Mouse (Mus musculus): ENCODE data around the gene Ptpro. TPM values are rescaled to one million over a fixed set of nuclear protein-coding genes. Genes with fewer than 3 reads are reported as not detected.

Gene Ptpro
- polyA plus RNA-seq, 1 experiment, result 8.9 TPM

DNA sequence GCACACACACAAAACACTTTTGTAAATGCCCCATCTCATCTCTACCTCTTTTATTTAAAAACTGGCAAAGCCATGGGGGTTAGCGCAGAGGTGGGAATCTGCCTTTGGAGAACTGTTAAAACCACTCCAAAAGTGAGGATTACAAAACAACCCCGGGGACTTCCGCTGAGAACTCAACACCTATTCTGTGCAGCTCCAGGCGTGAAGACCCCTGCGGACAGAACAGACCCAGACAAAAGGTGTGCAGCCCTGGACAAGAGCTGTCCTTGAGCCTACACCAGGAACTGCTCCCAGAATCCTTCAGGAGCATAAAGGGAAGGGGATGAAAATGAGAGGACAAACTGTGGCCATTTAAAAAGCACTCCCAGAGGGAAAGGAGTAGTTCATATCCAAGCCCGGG lies 243.1 kb downstream of the Ptpro start:
- TF ChIP-seq POLR2A (IDR thresholded peaks at IDR 0.05; ENCODE audit: extremely low read depth, insufficient read depth, low read length) (no peak), CTCF (IDR thresholded peaks at IDR 0.05; ENCODE audit: extremely low read depth, insufficient read depth, low read length) (no peak)
- Histone ChIP-seq H3K4me3 (ENCODE audit: insufficient read depth, low read length) (no peak overlapping the region), H3K4me1 (ENCODE audit: control insufficient read depth, insufficient read depth, low read length) (no peaks in the 10 kb centered on the region), H3K27ac (ENCODE audit: insufficient read depth, low read length) (no peak overlapping the region)

DNA sequence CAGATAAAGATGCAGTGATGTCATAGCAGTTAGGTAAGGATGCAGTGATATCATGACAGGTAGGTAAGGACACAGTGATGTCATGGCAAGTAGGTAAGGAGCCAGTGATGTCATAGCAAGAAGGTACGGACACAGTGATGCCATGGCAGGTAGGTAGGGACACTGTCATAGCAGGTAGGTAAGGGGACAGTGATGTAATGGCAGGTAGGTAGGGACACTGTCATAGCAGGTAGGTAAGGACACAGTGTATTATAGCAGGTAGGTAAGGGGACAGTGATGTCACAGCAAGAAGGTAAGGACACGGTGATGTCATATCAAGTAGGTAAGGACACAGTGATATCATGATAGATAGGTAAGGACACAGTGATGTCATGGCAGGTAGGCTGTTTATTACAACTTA lies 244.4 kb downstream of the Ptpro start:
- TF ChIP-seq POLR2A (IDR thresholded peaks at IDR 0.05; ENCODE audit: extremely low read depth, insufficient read depth, low read length) (no peak), CTCF (IDR thresholded peaks at IDR 0.05; ENCODE audit: extremely low read depth, insufficient read depth, low read length) (no peak)
- H3K27ac ChIP-seq (ENCODE audit: insufficient read depth, low read length), result no peak overlapping the region
- no peaks in the 10 kb centered on the region for H3K4me1 ChIP-seq (ENCODE audit: control insufficient read depth, insufficient read depth, low read length)
- no peak overlapping the region for H3K4me3 ChIP-seq (ENCODE audit: insufficient read depth, low read length)

DNA sequence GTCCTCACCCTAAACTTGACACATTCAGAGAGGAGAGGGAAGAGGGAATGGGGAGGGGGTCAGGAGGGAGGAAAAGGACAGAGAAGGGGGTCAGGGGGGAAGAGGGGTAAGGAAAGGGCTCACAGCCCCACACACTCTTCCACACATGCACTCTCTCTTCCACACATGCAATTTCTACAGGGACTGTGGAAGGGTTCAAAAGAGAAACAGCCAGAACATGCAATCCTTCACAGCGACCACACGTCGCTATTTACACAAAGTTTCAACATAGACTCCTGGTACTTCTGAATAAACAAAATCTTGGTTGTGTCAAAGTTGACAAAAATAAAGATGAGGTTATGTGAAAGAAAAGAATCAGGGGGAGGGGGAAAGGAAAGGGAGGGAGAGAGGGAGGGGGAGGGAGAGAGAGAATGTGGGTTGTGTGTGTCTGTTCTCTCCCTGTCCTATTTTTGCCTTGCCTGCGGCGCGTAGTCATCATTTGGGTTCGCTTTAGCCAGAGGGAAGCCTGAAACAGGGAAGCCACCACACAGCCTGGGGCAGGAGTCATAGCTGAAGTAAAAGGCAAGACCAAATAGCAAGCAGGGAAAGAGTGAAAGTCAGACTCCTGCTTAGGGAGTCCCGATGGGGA lies 245.2 kb downstream of the Ptpro start:
- no peak overlapping the region for H3K4me3 ChIP-seq (ENCODE audit: insufficient read depth, low read length)
- no peaks in the 10 kb centered on the region for H3K4me1 ChIP-seq (ENCODE audit: control insufficient read depth, insufficient read depth, low read length)
- H3K27ac ChIP-seq (ENCODE audit: insufficient read depth, low read length), result no peak overlapping the region
- no peak for TF ChIP-seq POLR2A (IDR thresholded peaks at IDR 0.05; ENCODE audit: extremely low read depth, insufficient read depth, low read length)
- TF ChIP-seq CTCF (IDR thresholded peaks at IDR 0.05; ENCODE audit: extremely low read depth, insufficient read depth, low read length), result no peak

DNA sequence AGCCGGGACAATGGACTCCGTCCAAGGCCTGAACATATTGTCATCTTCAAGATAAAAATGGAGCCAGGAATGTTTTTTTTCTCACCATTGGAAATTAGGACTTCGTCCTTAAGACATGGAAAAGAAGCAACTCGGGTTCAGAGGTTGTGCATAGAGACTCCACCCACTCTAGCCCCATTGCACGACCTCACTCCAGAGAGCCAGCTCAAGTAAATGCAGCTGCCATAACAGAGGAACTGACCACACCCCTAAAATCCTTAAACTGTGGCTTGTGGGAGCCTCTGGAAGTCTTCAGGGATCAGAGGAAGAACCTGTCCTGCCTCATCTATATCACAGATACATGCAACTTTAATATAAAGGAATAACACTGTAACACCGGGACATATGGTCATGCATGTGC lies 246.7 kb downstream of the Ptpro start:
- Histone ChIP-seq H3K27ac (ENCODE audit: insufficient read depth, low read length) (no peak overlapping the region), H3K4me1 (ENCODE audit: control insufficient read depth, insufficient read depth, low read length) (no peaks in the 10 kb centered on the region), H3K4me3 (ENCODE audit: insufficient read depth, low read length) (no peak overlapping the region)
- TF ChIP-seq POLR2A (IDR thresholded peaks at IDR 0.05; ENCODE audit: extremely low read depth, insufficient read depth, low read length) (no peak), CTCF (IDR thresholded peaks at IDR 0.05; ENCODE audit: extremely low read depth, insufficient read depth, low read length) (no peak)

DNA sequence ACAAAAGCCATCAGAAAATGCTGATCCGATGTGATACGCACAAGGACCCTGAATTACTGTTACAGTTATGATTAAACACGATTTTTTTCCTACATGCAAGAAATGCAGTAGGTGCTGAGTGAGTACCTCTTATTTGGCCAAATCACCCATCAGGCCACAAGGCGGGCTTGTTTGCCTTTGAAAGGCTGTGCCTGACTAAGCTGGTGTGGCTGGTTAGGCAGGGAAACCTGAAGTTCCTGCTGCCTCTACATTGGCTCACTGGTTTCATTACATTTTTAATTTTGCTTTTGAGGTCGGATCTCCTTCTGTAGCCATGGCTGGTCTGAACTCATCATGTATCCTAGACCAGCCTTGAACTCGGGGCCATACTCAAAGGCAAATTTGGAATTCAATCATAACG lies 250.9 kb downstream of the Ptpro start:
- H3K4me1 ChIP-seq (ENCODE audit: control insufficient read depth, insufficient read depth, low read length), result no peaks in the 10 kb centered on the region
- H3K4me3 ChIP-seq (ENCODE audit: insufficient read depth, low read length), result no peak overlapping the region
- no peak overlapping the region for H3K27ac ChIP-seq (ENCODE audit: insufficient read depth, low read length)
- TF ChIP-seq POLR2A (IDR thresholded peaks at IDR 0.05; ENCODE audit: extremely low read depth, insufficient read depth, low read length), result no peak
- TF ChIP-seq CTCF (IDR thresholded peaks at IDR 0.05; ENCODE audit: extremely low read depth, insufficient read depth, low read length), result no peak

DNA sequence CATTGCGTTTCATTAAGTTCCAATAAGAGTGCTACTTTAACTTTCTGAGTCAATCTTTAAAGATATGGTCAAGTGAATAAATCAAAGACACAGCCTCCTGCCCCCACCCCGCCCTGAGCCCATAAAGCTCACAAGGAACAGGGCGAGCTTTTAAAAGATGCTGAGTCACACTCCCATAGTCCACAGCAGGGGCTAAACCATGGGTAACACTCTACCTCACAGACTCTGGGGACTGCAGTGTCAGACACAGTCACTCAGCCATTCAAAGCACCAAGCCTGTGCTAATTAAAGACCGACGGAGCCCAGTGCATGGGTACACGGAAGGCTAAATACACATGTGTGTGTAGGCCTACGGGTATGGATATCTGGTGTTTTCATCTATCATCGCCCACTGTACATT lies 251.3 kb downstream of the Ptpro start:
- TF ChIP-seq CTCF (IDR thresholded peaks at IDR 0.05; ENCODE audit: extremely low read depth, insufficient read depth, low read length), result no peak
- no peak for TF ChIP-seq POLR2A (IDR thresholded peaks at IDR 0.05; ENCODE audit: extremely low read depth, insufficient read depth, low read length)
- H3K27ac ChIP-seq (ENCODE audit: insufficient read depth, low read length), result no peak overlapping the region
- no peaks in the 10 kb centered on the region for H3K4me1 ChIP-seq (ENCODE audit: control insufficient read depth, insufficient read depth, low read length)
- H3K4me3 ChIP-seq (ENCODE audit: insufficient read depth, low read length), result no peak overlapping the region

DNA sequence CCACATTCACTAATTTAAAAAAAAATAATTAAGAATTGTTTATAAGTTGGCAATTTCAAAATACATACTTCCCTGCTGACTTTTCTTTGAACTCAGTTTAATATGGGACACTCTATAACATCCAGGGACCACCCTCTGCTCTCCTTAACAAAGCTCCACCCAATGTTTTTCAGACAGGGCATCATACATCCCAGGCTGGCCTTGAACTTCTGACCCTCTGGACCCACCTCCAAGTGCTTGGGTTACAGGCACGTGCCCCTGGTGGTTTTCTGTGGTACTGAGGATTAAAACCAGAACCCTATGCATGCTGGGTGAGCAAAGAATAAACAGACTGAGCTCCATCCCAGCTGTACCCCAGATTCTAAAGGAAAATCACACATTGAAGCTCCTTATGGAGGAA lies 251.9 kb downstream of the Ptpro start:
- Histone ChIP-seq H3K4me1 (ENCODE audit: control insufficient read depth, insufficient read depth, low read length) (no peaks in the 10 kb centered on the region), H3K27ac (ENCODE audit: insufficient read depth, low read length) (no peak overlapping the region), H3K4me3 (ENCODE audit: insufficient read depth, low read length) (no peak overlapping the region)
- no peak for TF ChIP-seq CTCF (IDR thresholded peaks at IDR 0.05; ENCODE audit: extremely low read depth, insufficient read depth, low read length)
- TF ChIP-seq POLR2A (IDR thresholded peaks at IDR 0.05; ENCODE audit: extremely low read depth, insufficient read depth, low read length), result no peak

DNA sequence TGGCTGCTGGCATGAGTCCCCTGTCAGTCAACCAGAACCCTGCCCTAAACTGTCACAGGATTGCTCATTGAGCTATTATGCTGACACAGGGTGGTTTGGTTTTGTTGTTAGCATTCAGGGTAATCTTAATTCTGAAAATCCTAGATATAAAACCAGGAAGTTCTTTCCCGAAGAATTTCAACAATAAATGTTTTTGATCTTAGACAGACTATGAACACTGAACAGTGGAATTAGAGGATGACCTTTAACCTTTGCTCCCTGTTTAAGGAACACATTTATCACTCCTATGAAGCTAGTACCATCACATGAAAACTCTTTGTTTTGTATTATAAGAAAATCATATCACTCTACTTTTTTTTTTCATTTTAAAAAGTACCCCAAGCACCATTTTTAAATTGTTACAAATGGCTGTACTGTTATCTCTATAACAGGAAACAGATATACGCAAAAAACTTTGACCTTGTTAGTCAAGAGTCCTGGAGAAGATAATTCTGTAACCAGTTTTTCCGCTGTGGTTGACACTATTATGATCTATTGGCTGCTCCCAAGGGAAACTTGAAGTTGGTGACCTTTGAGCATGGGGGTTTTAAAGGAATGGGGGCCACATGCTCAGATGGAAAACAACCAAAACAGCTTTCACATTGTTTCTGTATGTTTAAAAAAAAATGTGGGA lies 253.6 kb downstream of the Ptpro start:
- TF ChIP-seq POLR2A (IDR thresholded peaks at IDR 0.05; ENCODE audit: extremely low read depth, insufficient read depth, low read length) (no peak), CTCF (IDR thresholded peaks at IDR 0.05; ENCODE audit: extremely low read depth, insufficient read depth, low read length) (no peak)
- no peak overlapping the region for H3K4me3 ChIP-seq (ENCODE audit: insufficient read depth, low read length)
- no peak overlapping the region for H3K27ac ChIP-seq (ENCODE audit: insufficient read depth, low read length)
- no peaks in the 10 kb centered on the region for H3K4me1 ChIP-seq (ENCODE audit: control insufficient read depth, insufficient read depth, low read length)

DNA sequence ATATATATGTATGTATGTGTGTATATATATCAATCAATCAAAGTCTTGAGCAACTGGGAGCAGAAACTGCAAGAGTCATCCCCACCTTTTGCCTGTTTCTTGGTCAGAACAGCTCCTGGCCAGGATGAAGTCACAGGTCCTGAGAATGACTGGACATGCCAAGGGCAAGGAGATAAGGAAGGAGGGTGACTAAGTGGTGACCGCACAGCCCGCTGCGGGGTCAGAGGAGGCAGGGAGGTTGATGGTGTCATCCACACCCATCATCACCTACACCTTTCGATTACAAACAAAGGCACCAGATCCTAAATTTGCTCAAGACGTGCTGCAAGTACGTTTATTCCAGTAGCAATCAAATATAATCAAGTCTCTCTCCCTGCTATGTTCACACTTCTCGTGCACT lies 254.4 kb downstream of the Ptpro start:
- no peaks in the 10 kb centered on the region for H3K4me1 ChIP-seq (ENCODE audit: control insufficient read depth, insufficient read depth, low read length)
- H3K4me3 ChIP-seq (ENCODE audit: insufficient read depth, low read length), result no peak overlapping the region
- TF ChIP-seq POLR2A (IDR thresholded peaks at IDR 0.05; ENCODE audit: extremely low read depth, insufficient read depth, low read length) (no peak), CTCF (IDR thresholded peaks at IDR 0.05; ENCODE audit: extremely low read depth, insufficient read depth, low read length) (no peak)
- H3K27ac ChIP-seq (ENCODE audit: insufficient read depth, low read length), result no peak overlapping the region

DNA sequence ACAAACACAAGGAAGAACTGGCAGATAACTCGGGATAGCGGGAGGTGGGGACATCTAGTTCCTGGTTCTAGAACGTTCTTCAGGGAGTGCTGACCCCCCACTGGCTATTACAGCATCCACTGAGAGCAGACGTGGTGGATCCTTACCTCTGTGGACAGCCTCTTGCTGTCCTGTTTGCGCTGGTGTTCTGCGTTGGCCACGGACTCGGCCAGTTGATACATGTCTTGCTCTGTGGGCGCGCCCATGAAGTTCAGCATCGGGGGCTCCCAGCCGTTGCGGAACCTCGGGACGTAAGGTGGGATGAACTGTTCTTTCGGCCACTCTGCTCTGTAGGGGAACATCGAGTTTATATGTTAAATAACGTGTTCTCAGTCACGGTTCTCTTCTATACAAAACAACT lies 256.8 kb downstream of the Ptpro start:
- Histone ChIP-seq H3K4me1 (ENCODE audit: control insufficient read depth, insufficient read depth, low read length) (no peaks in the 10 kb centered on the region), H3K27ac (ENCODE audit: insufficient read depth, low read length) (no peak overlapping the region), H3K4me3 (ENCODE audit: insufficient read depth, low read length) (no peak overlapping the region)
- TF ChIP-seq POLR2A (IDR thresholded peaks at IDR 0.05; ENCODE audit: extremely low read depth, insufficient read depth, low read length), result no peak
- no peak for TF ChIP-seq CTCF (IDR thresholded peaks at IDR 0.05; ENCODE audit: extremely low read depth, insufficient read depth, low read length)

All from cortical plate, adult 2 months (tissue).